Mouse (Mus musculus): ENCODE results near the gene 1110059E24Rik.

Gene 1110059E24Rik

DNA sequence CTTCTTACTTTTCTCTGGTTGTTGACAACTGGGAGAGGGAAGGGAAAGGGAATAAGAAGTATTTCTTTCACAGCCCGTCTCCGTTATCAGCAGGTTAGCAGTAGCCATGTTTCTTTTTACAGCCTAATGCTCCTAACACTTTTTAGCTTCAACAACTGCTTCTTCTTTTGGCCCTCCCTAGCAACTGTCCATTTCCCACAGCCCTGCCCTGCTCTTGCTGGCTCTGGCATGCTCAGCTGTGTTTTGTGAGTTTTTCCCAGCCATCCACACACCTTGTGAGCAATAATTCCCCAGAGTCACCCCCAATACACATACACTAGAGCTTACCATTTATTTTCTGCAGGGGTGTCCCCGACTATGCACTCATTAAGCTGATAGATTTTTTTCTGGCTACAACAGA is 75.3 kb downstream of the 1110059E24Rik start:
- no peak for DNase-seq (ENCODE audit: low read depth, low spot score)

DNA sequence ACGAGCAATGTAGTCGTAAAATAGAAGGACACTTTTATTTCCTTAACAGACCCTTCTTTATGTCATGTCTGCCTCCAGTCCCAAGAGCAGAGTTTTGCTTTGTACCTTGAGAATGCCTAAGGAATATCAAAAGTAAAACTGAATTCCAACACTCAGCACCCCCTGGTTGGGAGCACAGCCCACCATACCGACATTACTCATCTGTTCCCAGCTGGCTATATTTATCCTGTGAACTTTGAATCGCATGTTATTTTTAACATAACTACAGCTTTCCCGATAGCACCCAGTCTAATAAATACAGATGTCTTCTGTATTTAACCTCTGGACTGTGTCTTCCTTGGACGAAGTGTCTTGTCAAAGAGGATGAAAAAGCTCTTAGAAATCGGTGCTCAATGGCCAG is 80.8 kb downstream of the 1110059E24Rik start:
- DNase-seq (ENCODE audit: low read depth, low spot score): no peak

DNA sequence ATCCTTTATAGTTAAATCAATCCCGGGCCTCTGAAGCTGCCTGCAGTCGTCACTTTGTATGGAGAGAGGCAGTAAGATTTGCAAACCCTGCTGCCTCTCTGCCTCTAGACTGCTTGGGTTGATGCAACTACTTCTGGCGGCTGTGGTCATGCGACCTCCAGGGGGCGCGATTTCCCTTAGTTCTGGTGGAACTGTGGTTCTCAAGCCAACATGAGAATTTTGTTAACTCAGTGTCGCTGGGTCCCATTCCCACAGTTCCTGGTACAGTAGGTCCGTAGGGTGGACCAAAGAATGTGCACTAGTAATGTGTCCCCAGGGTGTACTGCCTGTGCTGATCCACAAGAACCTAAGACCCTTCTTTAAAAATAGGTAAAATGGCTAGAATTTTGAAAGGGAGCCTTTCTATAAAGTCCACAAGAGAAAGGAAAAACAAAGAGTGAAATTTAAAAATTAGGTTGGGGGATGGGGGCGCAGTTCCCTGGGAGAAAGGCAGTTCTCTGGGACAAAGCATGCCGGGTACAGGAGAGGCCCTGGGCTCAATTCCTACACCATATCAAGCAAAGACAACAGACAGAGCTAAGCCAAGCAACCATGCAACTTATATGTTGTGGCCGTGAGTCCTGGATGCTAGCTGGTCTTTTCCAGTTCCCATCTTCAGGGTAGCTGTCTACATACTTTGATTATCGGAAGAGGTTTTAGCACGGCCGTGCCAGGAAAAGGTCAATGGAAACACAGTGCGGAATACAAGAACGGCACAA is 81.4 kb downstream of the 1110059E24Rik start:
- peak; percentile 88 for DNase-seq (ENCODE audit: low read depth, low spot score)

- no peak for DNase-seq (ENCODE audit: low read depth, low spot score)
These were observed 82.0 kb downstream of the 1110059E24Rik start for GRCm38 (mm10) chr19:21570778-21571177.

GRCm38 (mm10) chr19:21568528-21569185 is 84.1 kb downstream of the 1110059E24Rik start:
- no peak for DNase-seq (ENCODE audit: low read depth, low spot score)

DNA sequence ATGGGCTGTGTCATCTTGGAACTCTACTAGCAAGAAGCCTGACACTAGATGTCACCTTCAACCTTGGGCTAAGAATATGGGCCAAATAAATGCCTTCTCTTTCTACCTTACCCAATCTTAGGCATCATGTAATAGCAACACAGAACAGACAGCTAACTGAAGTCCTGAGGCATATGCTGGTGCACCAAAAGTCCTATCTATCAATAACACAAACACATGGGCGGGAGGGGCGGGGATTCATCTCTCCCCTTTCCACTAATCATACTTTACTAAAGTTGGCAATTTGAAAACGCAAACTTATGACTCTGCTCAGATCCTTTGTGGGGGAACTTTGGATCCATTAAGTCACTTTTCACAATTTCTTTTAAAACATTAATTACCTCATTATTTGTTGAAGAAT is 84.8 kb downstream of the 1110059E24Rik start:
- DNase-seq (ENCODE audit: low read depth, low spot score): no peak

- no peak for DNase-seq (ENCODE audit: low read depth, low spot score)
These were observed 86.3 kb downstream of the 1110059E24Rik start for GRCm38 (mm10) chr19:21566484-21566883.

DNA sequence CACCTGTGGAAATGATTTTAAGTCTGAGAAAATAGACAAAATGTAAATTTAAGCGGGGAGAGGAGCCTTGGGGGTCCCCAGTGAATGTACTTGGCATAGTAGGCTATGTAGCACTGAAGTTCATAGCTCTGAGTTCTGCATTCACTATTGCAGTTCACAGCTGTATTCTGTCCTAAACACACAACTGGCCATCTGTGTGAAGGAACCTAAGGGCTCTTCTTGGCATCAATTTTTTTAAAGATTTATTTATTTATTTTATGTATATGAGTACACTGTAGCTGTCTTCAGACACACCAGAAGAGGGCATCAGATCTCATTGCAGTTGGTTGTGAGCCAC is 88.3 kb downstream of the 1110059E24Rik start:
- DNase-seq (ENCODE audit: low read depth, low spot score): no peak

- DNase-seq (ENCODE audit: low read depth, low spot score): peak; percentile 86
These were observed 88.9 kb downstream of the 1110059E24Rik start for GRCm38 (mm10) chr19:21563789-21564460.

DNA sequence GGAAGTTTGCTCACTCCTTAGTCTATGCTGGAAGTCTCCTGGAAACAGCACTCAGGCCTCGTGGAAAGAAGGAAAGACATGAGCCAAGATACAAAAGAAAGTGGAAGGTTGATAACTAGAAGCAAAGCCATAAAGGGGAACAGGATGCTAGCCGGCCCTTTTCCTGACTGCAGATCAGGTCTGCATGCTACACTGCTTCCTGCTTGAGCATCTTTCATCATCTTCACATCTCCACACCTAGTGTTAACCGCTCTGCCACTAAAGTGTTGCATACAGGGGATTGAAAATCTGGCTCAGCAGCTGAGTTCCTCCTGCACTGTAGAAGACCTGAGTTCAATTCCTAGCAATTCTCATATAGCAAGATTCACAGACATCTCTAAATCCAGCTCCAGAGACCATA is 89.8 kb downstream of the 1110059E24Rik start:
- no peak for DNase-seq (ENCODE audit: low read depth, low spot score)

DNA sequence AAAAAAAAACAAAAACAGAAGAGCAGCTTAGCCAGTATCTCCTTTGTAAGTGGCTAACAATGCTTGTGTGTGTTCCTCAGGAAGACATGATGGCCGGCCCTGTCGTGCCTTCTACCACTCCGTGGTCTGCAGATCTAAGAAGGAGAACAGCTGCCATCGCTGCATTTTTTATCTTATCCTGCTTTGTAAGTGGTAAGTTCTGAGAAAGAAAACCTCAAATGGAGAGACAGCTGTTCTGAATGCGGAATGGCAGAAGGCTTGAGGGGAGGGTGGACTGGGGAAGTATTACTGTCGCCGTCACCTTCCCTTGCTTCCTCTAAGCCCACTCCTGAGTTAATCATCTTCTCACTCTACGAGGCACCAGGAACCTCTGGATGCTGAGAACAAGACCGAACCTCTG is 100.0 kb downstream of the 1110059E24Rik start:
- DNase-seq (ENCODE audit: low read depth, low spot score): no peak

GRCm38 (mm10) chr19:21551921-21552536 is 100.7 kb downstream of the 1110059E24Rik start:
- DNase-seq (ENCODE audit: low read depth, low spot score): no peak

DNA sequence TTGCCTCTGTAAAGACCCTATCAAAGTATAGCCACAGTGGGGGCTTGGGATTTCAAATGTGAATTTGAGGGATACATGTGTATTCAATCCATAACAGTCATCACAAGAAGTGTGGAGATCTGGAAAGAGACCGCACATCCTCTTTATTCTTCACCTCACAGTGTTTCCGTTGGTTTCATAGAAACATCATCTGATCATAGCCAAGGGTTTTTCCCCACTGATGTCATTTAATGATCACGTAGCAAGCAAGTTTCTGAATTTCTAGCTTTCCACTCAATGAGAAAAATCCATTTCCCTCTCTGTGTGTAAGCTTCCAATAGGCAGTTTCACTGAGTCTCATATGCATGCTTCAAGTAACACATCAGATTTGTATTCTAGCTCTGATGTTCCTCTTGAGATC is 103.1 kb downstream of the 1110059E24Rik start:
- no peak for DNase-seq (ENCODE audit: low read depth, low spot score)

DNA sequence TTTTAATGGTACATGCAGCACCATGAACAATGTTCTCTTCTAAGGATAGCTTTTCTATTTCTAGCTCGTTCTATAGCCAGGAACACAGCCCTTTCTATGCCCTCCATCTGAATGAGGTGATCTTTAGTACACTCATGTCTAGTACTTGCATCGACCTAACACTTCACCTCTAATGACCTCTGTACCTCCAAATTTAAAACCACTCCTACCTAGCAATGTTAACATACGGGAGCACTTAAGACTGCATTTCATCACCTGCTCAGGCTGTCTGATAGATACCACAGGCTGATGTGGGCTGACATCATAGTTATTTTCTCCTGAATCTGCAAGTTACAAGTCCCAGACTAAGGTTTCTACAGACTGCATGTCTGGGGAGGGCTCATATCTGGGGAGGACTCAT is 103.8 kb downstream of the 1110059E24Rik start:
- DNase-seq (ENCODE audit: low read depth, low spot score): no peak

- DNase-seq (ENCODE audit: low read depth, low spot score): no peak
These were observed 115.7 kb downstream of the 1110059E24Rik start for GRCm38 (mm10) chr19:21537125-21537524.
